Mouse (Mus musculus) small intestine, adult 2 months (tissue): ENCODE measurements around the gene Kctd19.

Source experiments
- CTCF ChIP-seq: fragments of 200-500 bp; IDR thresholded peaks from 2 replicates; pipeline ENCODE4 v1.5.1; 2012; ENCODE audit warnings: low read depth, mild to moderate bottlenecking, control low read depth, inconsistent platforms, low read length, moderate library complexity, mixed read lengths; ENCODE audit not compliant: insufficient replicate concordance, insufficient read length; ENCODE audit errors: extremely low read depth
- POLR2A ChIP-seq: fragments of 200-500 bp; IDR thresholded peaks from 2 replicates; pipeline ENCODE4 v1.6.1; 2012; ENCODE audit warnings: low read depth, mild to moderate bottlenecking, control low read depth, inconsistent platforms, low read length, moderate library complexity

- TF ChIP-seq CTCF (no peak), POLR2A (no peak)
Measured at GRCm38 (mm10) chr8:105446127-105446552, 32.8 kb upstream of the Kctd19 start.
